Mouse (Mus musculus) left cerebral cortex, adult 18-20 months (tissue): ENCODE data around the gene Slc39a5. TPM values are rescaled to one million over a fixed set of nuclear protein-coding genes. Genes with fewer than 3 reads are reported as not detected.

Source experiments
- microRNA-seq, 2 experiments: library from miRNA; unstranded; fragments of <30 nt; microRNA quantifications; one replicate each; pipeline ENCODE4 v1.2.0; 2021
- total RNA-seq, 2 experiments: library from RNA; stranded (reverse); gene quantifications; 2 replicates each; pipeline ENCODE4 v1.2.3; 2021

Slc39a5 gene
- total RNA-seq, 2 experiments from 2014 or later: not detected

Small RNA genes within 50 kb of the gene (microRNA-seq; reads per million reads assigned to microRNA genes)
- 0 reads per million in 2 experiments for gene Gm25361
- gene Gm26308: 0 reads per million in 2 experiments
- 1.2 to 1.5 reads per million in 2 experiments for gene Mir6914
- 8.9 to 11.2 reads per million in 2 experiments for gene Mir6915

Other genes starting within 250 kb of the Slc39a5 start
- gene Rbms2, start 220.9 kb downstream of the Slc39a5 start, total RNA-seq: 10 to 100 TPM; 14.9 to 15.4 TPM
- gene Gls2, start 206.8 kb downstream of the Slc39a5 start, total RNA-seq: 10 to 100 TPM; 33.0 to 39.9 TPM
- gene Spryd4, start 189.4 kb downstream of the Slc39a5 start, total RNA-seq: 10 to 100 TPM; 10.4 to 10.8 TPM
- not detected for gene Mip, start 175.4 kb downstream of the Slc39a5 start, total RNA-seq
- gene Timeless, start 169.2 kb downstream of the Slc39a5 start, total RNA-seq: 1 to 10 TPM; 7.0 to 9.2 TPM
- gene Apon, start 147.1 kb downstream of the Slc39a5 start, total RNA-seq: not detected
- not detected for gene Apof, start 132.6 kb downstream of the Slc39a5 start, total RNA-seq
- gene Stat2, start 130.7 kb downstream of the Slc39a5 start, total RNA-seq: 10 to 100 TPM; 28.2 to 29.9 TPM
- gene Il23a, start 102.5 kb downstream of the Slc39a5 start, total RNA-seq: not detected
- 10 to 100 TPM; 12.7 to 15.2 TPM for gene Pan2, start 97.9 kb downstream of the Slc39a5 start, total RNA-seq
- gene Cnpy2, start 78.8 kb downstream of the Slc39a5 start, total RNA-seq: 10 to 100 TPM; 65.8 to 68.7 TPM
- 100 to 1,000 TPM; 222 to 232 TPM for gene Cs, start 63.5 kb downstream of the Slc39a5 start, total RNA-seq
- 10 to 100 TPM; 58.5 to 60.4 TPM for gene Coq10a, start 32.2 kb downstream of the Slc39a5 start, total RNA-seq
- gene Ankrd52, start 24.1 kb downstream of the Slc39a5 start, total RNA-seq: 10 to 100 TPM; 51.0 to 52.2 TPM
- 10 to 100 TPM; 81.2 to 85.5 TPM for gene Nabp2, start 10.3 kb upstream of the Slc39a5 start, total RNA-seq
- gene Rnf41, start 10.4 kb upstream of the Slc39a5 start, total RNA-seq: 10 to 100 TPM; 78.9 to 81.5 TPM
- 100 to 1,000 TPM; 265 to 267 TPM for gene Smarcc2, start 58.0 kb upstream of the Slc39a5 start, total RNA-seq
- gene Myl6, start 92.9 kb upstream of the Slc39a5 start, total RNA-seq: 100 to 1,000 TPM; 576 to 616 TPM
- 10 to 100 TPM; 31.5 to 34.9 TPM for gene Myl6b, start 97.5 kb upstream of the Slc39a5 start, total RNA-seq
- 10 to 100 TPM; 13.1 to 13.2 TPM for gene Esyt1, start 124.6 kb upstream of the Slc39a5 start, total RNA-seq
- 10 to 100 TPM; 15.9 to 20.7 TPM for gene Zc3h10, start 146.5 kb upstream of the Slc39a5 start, total RNA-seq
- gene Rpl41, start 148.1 kb upstream of the Slc39a5 start, total RNA-seq: 1,000 to 10,000 TPM; 1,493 to 1,582 TPM
- 10 to 100 TPM; 58.3 TPM for gene Pa2g4, start 164.8 kb upstream of the Slc39a5 start, total RNA-seq
- 1 to 10 TPM; 5.1 to 5.2 TPM for gene Erbb3, start 188.4 kb upstream of the Slc39a5 start, total RNA-seq
- gene Rps26, start 225.5 kb upstream of the Slc39a5 start, total RNA-seq: 100 to 1,000 TPM; 232 to 257 TPM
- 10 to 100 TPM; 12.8 to 17.6 TPM for gene Ikzf4, start 244.8 kb upstream of the Slc39a5 start, total RNA-seq